Mouse (Mus musculus) cerebellum, adult 2 months (tissue): ENCODE results near the gene Lrrc29.

Experiments
- CTCF ChIP-seq: fragments of 200-500 bp; IDR thresholded peaks from 2 replicates; pipeline ENCODE4 v1.5.1; 2011; ENCODE audit warnings: low read depth, mild to moderate bottlenecking, control low read depth, low read length, moderate library complexity, borderline replicate concordance; ENCODE audit not compliant: insufficient read depth
- POLR2A ChIP-seq: fragments of 200-500 bp; IDR thresholded peaks from 2 replicates; pipeline ENCODE4 v1.6.1; 2011; ENCODE audit warnings: low read length, control low read depth, borderline replicate concordance; ENCODE audit not compliant: insufficient read depth

- TF ChIP-seq CTCF (no peak), POLR2A (no peak)
Measured at GRCm38 (mm10) chr8:105288231-105288630, 37.8 kb downstream of the Lrrc29 start.
